Mouse (Mus musculus) fibroblast of lung, adult 2 months (primary cell): ENCODE results near the gene Lrfn1.

Experiments
- DNase-seq: peaks from one replicate; pipeline ENCODE4 v3.0.0-alpha.2; 2011; ENCODE audit warnings: low read depth

The Lrfn1 gene

GRCm38 (mm10) chr7:28451531-28452360 lies at the start of gene Lrfn1:
TSS of gene Lrfn1 (plus strand) at chr7:28451980.
- no peak for DNase-seq

GRCm38 (mm10) chr7:28410841-28411475 lies 40.8 kb upstream of the Lrfn1 start:
- DNase-seq, result peak; percentile 34

- no peak for DNase-seq
Observed at GRCm38 (mm10) chr7:28412826-28413225, 39.0 kb upstream of the Lrfn1 start.

GRCm38 (mm10) chr7:28417368-28417767 lies 34.4 kb upstream of the Lrfn1 start:
- no peak for DNase-seq

GRCm38 (mm10) chr7:28418096-28418670 lies 33.6 kb upstream of the Lrfn1 start:
- peak; percentile 65 for DNase-seq

GRCm38 (mm10) chr7:28419416-28419815 lies 32.4 kb upstream of the Lrfn1 start:
- DNase-seq, result no peak

- no peak for DNase-seq
Observed at GRCm38 (mm10) chr7:28423018-28423417, 28.8 kb upstream of the Lrfn1 start.

- DNase-seq, result no peak
Observed at GRCm38 (mm10) chr7:28427738-28428137, 24.0 kb upstream of the Lrfn1 start.

GRCm38 (mm10) chr7:28430512-28430911 lies 21.3 kb upstream of the Lrfn1 start:
- DNase-seq, result no peak

GRCm38 (mm10) chr7:28432252-28432651 lies 19.5 kb upstream of the Lrfn1 start:
- DNase-seq, result no peak

- DNase-seq, result no peak
Observed at GRCm38 (mm10) chr7:28435660-28436259, 16.0 kb upstream of the Lrfn1 start.

- peak; percentile 99 for DNase-seq
Observed at GRCm38 (mm10) chr7:28436271-28436904, 15.4 kb upstream of the Lrfn1 start.

GRCm38 (mm10) chr7:28436932-28437570 lies 14.7 kb upstream of the Lrfn1 start, which contains the start of gene Gmfg:
TSS of gene Gmfg (plus strand) at chr7:28437447.
- DNase-seq, result peak; percentile 67

GRCm38 (mm10) chr7:28437964-28438363 lies 13.8 kb upstream of the Lrfn1 start:
- DNase-seq, result no peak

GRCm38 (mm10) chr7:28438771-28439170 lies 13.0 kb upstream of the Lrfn1 start:
- no peak for DNase-seq

GRCm38 (mm10) chr7:28440739-28441138 lies 11.0 kb upstream of the Lrfn1 start:
- DNase-seq, result no peak

GRCm38 (mm10) chr7:28441776-28442485 lies 9.8 kb upstream of the Lrfn1 start:
- no peak for DNase-seq

GRCm38 (mm10) chr7:28442688-28443087 lies 9.1 kb upstream of the Lrfn1 start:
- DNase-seq, result no peak

- no peak for DNase-seq
Observed at GRCm38 (mm10) chr7:28444344-28444974, 7.3 kb upstream of the Lrfn1 start.

- peak; percentile 14 for DNase-seq
Observed at GRCm38 (mm10) chr7:28446446-28446845, 5.3 kb upstream of the Lrfn1 start.
